Comparison of ENCODE assay signal across 10 mouse cellular contexts in genomic region chr7:115411456-115411855, GRCm38 (mm10).
DNase-seq lines count a peak whose midpoint lies in the region; ATAC-seq and TF ChIP-seq lines count a peak whose summit lies in the region.
"Had no signal": no experiment of that assay in that cellular context is flagged by ENCODE, and none has a peak within 500 bp of the region (broad histone marks: within the 10 kb centered on the region; RNA-seq: fewer than 3 reads in every experiment).

No protein-coding gene starts in this region.

- H3K4me1 ChIP-seq in hindbrain, postnatal 0 days (ENCODE audit: insufficient read depth, low read length) = peaks cover 5% of the 10 kb centered on the region
- peaks cover 5% of the 10 kb centered on the region; the same call in 1 of the 2 replicates for H3K4me1 ChIP-seq in stomach, embryonic 16.5 days (ENCODE audit: control insufficient read depth, insufficient read depth, low read length)
- H3K4me1 ChIP-seq in thymus, adult 2 months (replicated peaks; ENCODE audit: control insufficient read depth, insufficient read depth, low read length) = no peaks in the 10 kb centered on the region

- no peak overlapping the region for H3K4me2 ChIP-seq in hindbrain, postnatal 0 days (ENCODE audit: low read depth, low read length)
- H3K4me2 ChIP-seq in stomach, embryonic 16.5 days (ENCODE audit: low read depth, low read length) = no peak overlapping the region
- H3K4me2 ChIP-seq: intestine, embryonic 15.5 days had no signal

- DNase-seq in heart, postnatal 4 days = peak; percentile 47
- DNase-seq in heart, postnatal 25 days (ENCODE audit: low spot score) = no peak
- peak; percentile 38 for DNase-seq in ovary, postnatal 36 days (ENCODE audit: low spot score)
- no peak for DNase-seq in ovary, postnatal 10 days (ENCODE audit: low spot score)
- peak; percentile 68 for DNase-seq in hindbrain, postnatal 0 days (ENCODE audit: low spot score)
- no peak for DNase-seq in thymus, adult 2 months
- no peak for DNase-seq in thymus, postnatal 14 days

- intact Hi-C loops in heart, postnatal 25 days (cut with DNase I) = no loop called here

- no peak for TF ChIP-seq CTCF in hindbrain, postnatal 0 days (IDR thresholded peaks at IDR 0.05; ENCODE audit: low read depth)
- no peak for TF ChIP-seq CTCF in thymus, adult 2 months (IDR thresholded peaks at IDR 0.05; ENCODE audit: borderline replicate concordance, control insufficient read depth, extremely low read depth, insufficient read depth, low read length, poor library complexity)

- H3K9me3 ChIP-seq in hindbrain, postnatal 0 days (ENCODE audit: low read length) = no peaks in the 10 kb centered on the region
- no peaks in the 10 kb centered on the region for H3K9me3 ChIP-seq in stomach, embryonic 16.5 days (replicated peaks; ENCODE audit: control insufficient read depth, low read length)
- H3K9me3 ChIP-seq: intestine, embryonic 15.5 days had no signal

- H3K36me3 ChIP-seq in hindbrain, postnatal 0 days (ENCODE audit: insufficient read depth, low read length) = no peaks in the 10 kb centered on the region
- H3K36me3 ChIP-seq in stomach, embryonic 16.5 days (ENCODE audit: control insufficient read depth, insufficient read depth, low read length) = no peaks in the 10 kb centered on the region
- no peaks in the 10 kb centered on the region for H3K36me3 ChIP-seq in thymus, adult 2 months (ENCODE audit: control insufficient read depth, insufficient read depth, low read length)
- H3K36me3 ChIP-seq: intestine, embryonic 15.5 days had no signal

- WGBS in hindbrain, postnatal 0 days = 30% methylated on average over 2 of the region's 2 CpGs
- WGBS in stomach, embryonic 16.5 days = 62% methylated on average over 2 of the region's 2 CpGs
- 88% methylated on average over 2 of the region's 2 CpGs for WGBS in thymus, adult 2 months

- H3K9ac ChIP-seq in hindbrain, postnatal 0 days (replicated peaks; ENCODE audit: low read length) = no peak overlapping the region
- no peak overlapping the region for H3K9ac ChIP-seq in stomach, embryonic 16.5 days (ENCODE audit: low read length)
- H3K9ac ChIP-seq: intestine, embryonic 15.5 days had no signal

- H3K27me3 ChIP-seq in hindbrain, postnatal 0 days (ENCODE audit: insufficient read depth, low read length) = no peaks in the 10 kb centered on the region
- no peaks in the 10 kb centered on the region for H3K27me3 ChIP-seq in stomach, embryonic 16.5 days (ENCODE audit: control insufficient read depth, insufficient read depth, low read length)
- no peaks in the 10 kb centered on the region for H3K27me3 ChIP-seq in thymus, adult 2 months (ENCODE audit: control insufficient read depth, insufficient read depth, low read length)
- H3K27me3 ChIP-seq: intestine, embryonic 15.5 days had no signal

- no peak overlapping the region for H3K4me3 ChIP-seq in hindbrain, postnatal 0 days (ENCODE audit: low read length)
- H3K4me3 ChIP-seq in stomach, embryonic 16.5 days (replicated peaks; ENCODE audit: low read length) = no peak overlapping the region
- H3K4me3 ChIP-seq in thymus, adult 2 months (ENCODE audit: control insufficient read depth, insufficient read depth, low read length) = no peak overlapping the region
- H3K4me3 ChIP-seq: intestine, embryonic 15.5 days had no signal

- H3K27ac ChIP-seq in hindbrain, postnatal 0 days = no peak overlapping the region
- H3K27ac ChIP-seq in stomach, embryonic 16.5 days (ENCODE audit: low read length) = no peak overlapping the region
- H3K27ac ChIP-seq in thymus, adult 2 months (ENCODE audit: control insufficient read depth, insufficient read depth, low read length) = no peak overlapping the region
- H3K27ac ChIP-seq: intestine, embryonic 15.5 days; macrophage had no signal

- no peak for TF ChIP-seq POLR2A in thymus, adult 2 months (IDR thresholded peaks at IDR 0.05; ENCODE audit: control insufficient read depth, extremely low read depth, insufficient read depth, low read length, poor library complexity)

- 0 out of 2 replicates have a peak, but pooled peaks have one; percentile 51 for ATAC-seq in hindbrain, postnatal 0 days
- peak; percentile 69; the same call in 1 of the 2 replicates for ATAC-seq in stomach, embryonic 16.5 days (ENCODE audit: insufficient read depth, low FRiP score)
- ATAC-seq: intestine, embryonic 15.5 days had no signal

Comparison
In these comparisons a context has a peak if more than half of its experiments do, and no peak if none do; other contexts are left out.
1. DNase-seq: peak in heart, postnatal 4 days (single experiment), ovary, postnatal 36 days (single experiment) and hindbrain, postnatal 0 days (single experiment); none in heart, postnatal 25 days (single experiment), ovary, postnatal 10 days (single experiment), thymus, adult 2 months (single experiment) and thymus, postnatal 14 days (single experiment).